Mouse (Mus musculus) forebrain, embryonic 11.5 days (tissue): ENCODE data around the gene Arpp21. TPM values are rescaled to one million over a fixed set of nuclear protein-coding genes. Genes with fewer than 3 reads are reported as not detected.

Source experiments
- ATAC-seq: fragments of 200-750 bp; cut with Nextera tagmentation; replicated peaks from 2 replicates; pipeline ENCODE4 v1.8.0; 2017; ENCODE audit warnings: moderate TSS enrichment; ENCODE audit not compliant: low FRiP score
- DNase-seq: peaks from one replicate; pipeline ENCODE4 v3.0.0-alpha.2; 2017; ENCODE audit warnings: low spot score
- H3K27ac ChIP-seq: fragments of 300-500 bp; sonication (generic); 2 replicates; pipeline ENCODE4 v1.5.1; 2014; ENCODE audit warnings: low read depth, low read length
- H3K27me3 ChIP-seq: fragments of 300-500 bp; sonication (generic); 2 replicates; pipeline ENCODE4 v1.6.1; 2014; ENCODE audit warnings: mild to moderate bottlenecking, low read length, mixed read lengths; ENCODE audit not compliant: control insufficient read depth, insufficient read depth
- H3K36me3 ChIP-seq: fragments of 300-500 bp; sonication (generic); 2 replicates; pipeline ENCODE4 v1.6.1; 2014; ENCODE audit warnings: mild to moderate bottlenecking, low read length, moderate library complexity, mixed read lengths; ENCODE audit not compliant: control insufficient read depth, insufficient read depth
- H3K4me1 ChIP-seq: fragments of 300-500 bp; sonication (generic); replicated peaks from 2 replicates; pipeline ENCODE4 v1.6.1; 2014; ENCODE audit warnings: low read length, mixed read lengths; ENCODE audit not compliant: control insufficient read depth, insufficient read depth
- H3K4me2 ChIP-seq: fragments of 300-500 bp; sonication (generic); 2 replicates; pipeline ENCODE4 v1.6.1; 2014; ENCODE audit warnings: low read depth, mild to moderate bottlenecking, low read length, moderate library complexity, mixed read lengths; ENCODE audit not compliant: severe bottlenecking
- H3K4me3 ChIP-seq: fragments of 300-500 bp; sonication (generic); 2 replicates; pipeline ENCODE4 v1.5.1; 2014; ENCODE audit warnings: low read depth, low read length
- H3K9ac ChIP-seq: fragments of 300-500 bp; sonication (generic); 2 replicates; pipeline ENCODE4 v1.6.1; 2014; ENCODE audit warnings: low read length
- H3K9me3 ChIP-seq: fragments of 300-500 bp; sonication (generic); 2 replicates; pipeline ENCODE4 v1.6.1; 2016; ENCODE audit warnings: low read length, mixed read lengths; ENCODE audit not compliant: control insufficient read depth
- WGBS: fragments of 180-500 bp; shearing (Covaris S2); extraction: QIAGEN DNeasy Blood & Tissue Kit; methylation state at CpG from one replicate; pipeline ENCODE4 v1.1.7; 2014; 5-methylcytosine and 5-hydroxymethylcytosine counted together
- polyA plus RNA-seq: library from polyadenylated mRNA; unstranded; fragments of >200 nt; fragmentation: Nextera tagmentation; extraction: Ambion mirVana; gene quantifications from 2 replicates; pipeline ENCODE4 v1.2.1, GENCODE M21; 2014

Gene Arpp21
- polyA plus RNA-seq, 1 experiment from 2014 or later: 2.1 TPM

DNA sequence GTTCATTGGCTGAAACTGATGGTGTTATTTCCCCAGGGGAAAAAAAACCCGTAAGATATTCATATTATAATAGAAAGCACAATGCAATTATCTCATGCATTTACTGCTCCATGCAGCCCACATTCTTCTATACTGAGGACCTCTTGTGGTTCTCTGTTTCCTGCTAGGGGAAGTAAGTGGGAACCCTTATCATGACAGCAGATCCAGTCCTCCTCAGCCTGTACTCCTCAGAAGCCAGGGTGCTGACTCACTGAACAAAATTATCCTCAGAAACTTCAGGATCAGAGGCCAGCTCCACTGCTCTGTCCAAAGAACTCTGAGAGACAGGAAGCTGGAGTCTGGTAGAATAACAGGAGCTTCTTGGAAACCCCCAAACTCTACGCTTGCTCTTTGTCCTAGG is 10.7 kb downstream of the Arpp21 start:
- H3K4me2 ChIP-seq: no peak overlapping the region
- no peaks in the 10 kb centered on the region for H3K4me1 ChIP-seq
- ATAC-seq (no peak), DNase-seq (no peak)
- no peak overlapping the region for H3K9ac ChIP-seq
- no peaks in the 10 kb centered on the region for H3K9me3 ChIP-seq
- H3K36me3 ChIP-seq: no peaks in the 10 kb centered on the region
- no peak overlapping the region for H3K27ac ChIP-seq
- 83% methylated on average over 2 of the region's 2 CpGs for WGBS
- H3K4me3 ChIP-seq: no peak overlapping the region
- H3K27me3 ChIP-seq: no peaks in the 10 kb centered on the region

DNA sequence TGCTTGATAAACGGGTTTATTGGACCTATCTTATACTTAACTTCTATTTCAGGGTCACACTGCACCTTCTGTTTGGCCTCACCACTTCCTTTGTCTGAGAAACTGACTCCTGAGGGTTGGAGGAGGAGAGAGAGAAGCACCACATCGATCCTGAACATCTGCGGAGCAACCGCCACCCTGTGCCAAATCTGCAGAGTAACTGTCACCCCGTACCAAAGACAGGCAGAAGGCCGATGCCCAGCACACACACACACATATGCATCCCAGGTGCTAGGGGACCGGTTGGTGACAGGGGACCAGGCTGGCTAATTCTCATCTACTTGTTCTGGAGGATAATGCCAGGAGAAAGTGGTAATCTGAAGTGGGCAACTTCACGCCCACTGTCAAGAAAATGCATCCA is 16.4 kb downstream of the Arpp21 start:
- no peaks in the 10 kb centered on the region for H3K4me1 ChIP-seq
- no peaks in the 10 kb centered on the region for H3K9me3 ChIP-seq
- no peaks in the 10 kb centered on the region for H3K27me3 ChIP-seq
- H3K27ac ChIP-seq: no peak overlapping the region
- ATAC-seq (no peak), DNase-seq (no peak)
- WGBS: 90% methylated on average over 8 of the region's 8 CpGs
- no peaks in the 10 kb centered on the region for H3K36me3 ChIP-seq
- no peak overlapping the region for H3K4me2 ChIP-seq
- H3K4me3 ChIP-seq: no peak overlapping the region
- H3K9ac ChIP-seq: no peak overlapping the region

DNA sequence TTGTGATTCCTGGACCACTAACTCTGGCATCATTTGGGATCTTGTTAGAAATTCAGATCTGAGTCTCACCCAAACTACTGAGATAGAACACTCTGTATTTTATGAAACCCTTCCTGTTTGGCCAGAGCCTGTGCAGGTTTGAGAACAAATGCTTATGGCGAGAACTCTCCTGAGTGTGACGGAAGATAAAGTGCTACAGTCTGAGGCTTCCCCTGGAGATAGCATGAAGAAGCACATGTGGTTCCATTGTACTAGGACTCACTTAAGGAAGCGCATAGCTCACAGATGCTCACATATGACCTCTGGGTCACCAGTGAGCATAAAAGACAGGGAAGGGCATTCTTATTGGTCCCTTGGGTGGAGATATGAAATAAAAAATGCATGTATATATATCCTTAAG is 17.5 kb downstream of the Arpp21 start:
- no peak overlapping the region for H3K9ac ChIP-seq
- no peak for DNase-seq
- no peaks in the 10 kb centered on the region for H3K36me3 ChIP-seq
- no peak for ATAC-seq
- H3K4me2 ChIP-seq: no peak overlapping the region
- H3K4me1 ChIP-seq: no peaks in the 10 kb centered on the region
- no peaks in the 10 kb centered on the region for H3K9me3 ChIP-seq
- 81% methylated on average over 3 of the region's 3 CpGs for WGBS
- H3K27me3 ChIP-seq: no peaks in the 10 kb centered on the region
- H3K4me3 ChIP-seq: no peak overlapping the region
- no peak overlapping the region for H3K27ac ChIP-seq

DNA sequence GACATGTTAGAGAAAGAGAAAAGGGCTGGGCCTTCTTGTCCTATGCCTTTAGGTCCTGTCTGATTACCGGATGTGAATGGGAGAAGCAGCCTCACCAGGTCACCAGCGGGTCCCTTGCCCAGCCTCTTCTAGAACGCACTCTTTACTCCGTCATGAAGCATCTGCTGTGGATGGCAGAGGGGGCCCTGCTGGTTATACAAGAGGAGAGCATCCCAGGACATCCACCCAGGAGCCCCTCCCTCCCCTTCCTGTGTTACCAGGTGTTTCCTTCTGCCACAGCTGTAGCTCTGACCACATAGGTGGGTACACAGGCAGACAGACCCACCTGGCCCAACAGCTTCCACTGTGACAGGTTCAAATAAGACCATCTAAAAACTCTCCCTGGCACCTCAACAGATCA is 18.6 kb downstream of the Arpp21 start:
- DNase-seq: no peak
- ATAC-seq: no peak
- Histone ChIP-seq H3K36me3 (no peaks in the 10 kb centered on the region), H3K9me3 (no peaks in the 10 kb centered on the region), H3K27me3 (no peaks in the 10 kb centered on the region), H3K4me1 (no peaks in the 10 kb centered on the region), H3K9ac (no peak overlapping the region), H3K4me2 (no peak overlapping the region), H3K27ac (no peak overlapping the region), H3K4me3 (no peak overlapping the region)
- WGBS: 76% methylated on average over 4 of the region's 4 CpGs

DNA sequence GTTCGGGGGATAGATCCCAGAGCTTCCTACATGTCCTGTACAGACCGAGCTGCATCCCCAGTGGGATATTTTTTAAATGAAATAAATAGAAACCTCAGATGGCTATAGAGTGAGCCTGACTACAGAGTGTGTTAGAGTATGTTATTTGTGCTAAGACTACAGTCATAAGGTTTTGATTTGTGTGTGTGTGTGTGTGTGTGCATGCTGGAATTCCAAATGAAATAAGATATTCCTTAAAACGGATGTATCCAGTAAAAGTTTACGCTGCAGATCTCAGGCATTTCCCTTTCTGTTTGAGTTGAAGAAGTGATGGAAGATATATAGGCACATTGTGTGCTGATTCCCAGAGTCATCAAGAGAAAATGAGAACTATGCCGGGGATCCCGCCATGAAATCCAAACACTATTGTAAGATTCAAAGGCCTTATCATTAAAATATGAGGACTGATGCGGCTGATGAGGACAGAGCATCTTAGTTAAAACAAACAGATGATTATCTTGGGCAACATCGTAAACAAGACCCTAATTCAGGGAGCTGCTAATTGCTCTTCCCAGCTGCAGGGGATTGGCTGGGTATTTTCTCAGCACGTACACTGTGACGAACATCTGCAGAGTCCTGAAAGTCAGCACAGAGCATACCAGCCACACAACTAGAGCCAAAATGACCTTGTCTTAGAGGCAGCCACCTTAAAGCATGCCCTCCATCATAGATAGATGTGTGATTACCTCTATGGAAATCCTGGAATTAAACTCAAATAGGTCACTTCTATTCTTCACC is 20.5 kb downstream of the Arpp21 start:
- 78% methylated on average over 10 of the region's 10 CpGs for WGBS
- H3K27ac ChIP-seq: no peak overlapping the region
- no peak for ATAC-seq
- DNase-seq: no peak
- H3K27me3 ChIP-seq: no peaks in the 10 kb centered on the region
- H3K36me3 ChIP-seq: no peaks in the 10 kb centered on the region
- no peak overlapping the region for H3K4me3 ChIP-seq
- no peak overlapping the region for H3K9ac ChIP-seq
- no peaks in the 10 kb centered on the region for H3K4me1 ChIP-seq
- no peaks in the 10 kb centered on the region for H3K9me3 ChIP-seq
- H3K4me2 ChIP-seq: no peak overlapping the region

DNA sequence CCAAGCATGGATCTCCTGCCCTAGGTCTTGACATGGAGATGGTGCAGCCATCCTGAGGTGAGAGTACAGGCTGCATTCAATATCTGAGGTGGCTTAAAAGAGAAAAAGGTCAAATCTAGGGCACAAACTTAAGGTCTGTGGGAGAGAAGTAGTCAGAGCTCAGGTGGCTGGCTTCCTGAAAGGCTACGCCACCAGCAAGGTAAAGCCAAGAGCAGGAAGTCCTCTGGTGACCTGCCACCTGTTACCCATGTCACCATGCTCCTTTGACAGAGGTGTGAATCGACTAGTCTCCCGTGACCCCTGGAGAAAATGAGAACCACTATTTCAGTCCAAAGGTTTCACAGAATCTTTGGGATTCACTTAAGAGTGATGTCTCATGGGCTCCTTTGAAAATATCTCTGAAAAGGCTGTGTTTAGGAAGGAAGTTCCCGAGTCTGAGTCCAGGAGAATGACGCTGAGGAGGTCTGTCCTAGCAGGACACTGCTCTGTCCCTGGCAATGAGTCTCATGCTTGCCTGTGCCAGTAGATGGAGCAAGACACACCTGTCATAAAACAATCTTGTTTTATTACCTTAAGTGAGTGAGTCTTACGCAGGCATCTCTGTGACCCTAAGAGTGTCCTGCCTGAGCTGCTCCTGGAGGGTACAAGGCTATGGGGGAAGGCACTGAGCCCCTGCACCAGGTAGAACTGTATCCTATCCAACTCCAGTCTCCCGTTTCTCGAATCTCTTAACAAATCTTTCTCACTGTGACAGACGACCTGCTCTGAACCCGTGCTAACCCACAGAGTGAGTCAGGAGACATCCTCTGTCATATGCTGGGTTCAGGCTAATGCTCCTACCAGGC is 22.1 kb downstream of the Arpp21 start:
- H3K27me3 ChIP-seq: no peaks in the 10 kb centered on the region
- H3K4me1 ChIP-seq: no peaks in the 10 kb centered on the region
- 72% methylated on average over 10 of the region's 10 CpGs for WGBS
- no peaks in the 10 kb centered on the region for H3K9me3 ChIP-seq
- no peak overlapping the region for H3K4me2 ChIP-seq
- H3K4me3 ChIP-seq: no peak overlapping the region
- H3K27ac ChIP-seq: no peak overlapping the region
- H3K9ac ChIP-seq: no peak overlapping the region
- H3K36me3 ChIP-seq: no peaks in the 10 kb centered on the region
- ATAC-seq (no peak), DNase-seq (no peak)

DNA sequence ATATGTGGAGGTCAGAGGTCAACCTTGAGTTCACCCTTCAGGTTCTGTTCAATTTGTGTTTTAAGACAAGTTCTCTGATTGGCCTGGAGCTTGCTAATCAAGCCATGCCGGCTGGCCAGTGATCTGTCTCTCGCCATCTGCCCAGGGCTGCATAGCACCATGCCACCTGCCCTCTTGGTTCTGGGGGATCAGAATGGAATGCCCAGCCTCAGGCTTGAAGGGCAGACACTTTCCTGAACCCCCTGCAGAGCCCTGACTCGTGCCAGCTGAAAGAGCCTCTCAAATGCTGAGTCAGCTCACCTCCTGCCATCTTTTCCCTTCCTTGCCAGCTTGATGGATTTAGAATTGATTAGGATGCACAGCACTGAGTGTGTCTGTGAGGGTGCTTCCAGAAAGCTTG is 25.9 kb downstream of the Arpp21 start:
- Histone ChIP-seq H3K9ac (no peak overlapping the region), H3K4me2 (no peak overlapping the region), H3K27ac (no peak overlapping the region), H3K27me3 (no peaks in the 10 kb centered on the region), H3K9me3 (no peaks in the 10 kb centered on the region), H3K4me1 (0 out of 2 replicates have a peak, but pooled peaks cover 2% of the 10 kb centered on the region), H3K4me3 (no peak overlapping the region), H3K36me3 (no peaks in the 10 kb centered on the region)
- WGBS: 60% methylated on average over 3 of the region's 3 CpGs
- DNase-seq (no peak), ATAC-seq (no peak)

DNA sequence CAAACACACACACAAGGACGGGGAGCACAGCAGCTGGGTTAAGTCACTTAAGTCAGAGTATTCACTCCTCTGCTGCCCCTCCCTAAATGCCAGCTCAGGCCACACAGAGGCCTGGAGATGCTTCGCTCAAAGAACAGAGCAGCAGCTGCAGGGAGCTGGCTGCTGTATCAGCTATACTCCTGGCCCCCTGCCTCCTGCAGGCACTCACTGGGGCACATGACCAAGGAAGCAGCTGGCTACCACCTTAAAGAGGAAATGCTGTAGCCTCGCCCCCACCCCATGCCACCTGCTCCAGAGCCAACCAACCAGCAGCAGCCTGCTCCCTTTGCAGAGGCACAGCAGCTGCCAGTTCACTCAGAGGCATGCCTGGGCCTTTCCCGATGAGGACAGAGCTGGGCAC is 28.0 kb downstream of the Arpp21 start:
- H3K36me3 ChIP-seq: no peaks in the 10 kb centered on the region
- H3K4me1 ChIP-seq: 0 out of 2 replicates have a peak, but pooled peaks cover 2% of the 10 kb centered on the region
- no peak overlapping the region for H3K9ac ChIP-seq
- H3K27me3 ChIP-seq: no peaks in the 10 kb centered on the region
- no peaks in the 10 kb centered on the region for H3K9me3 ChIP-seq
- H3K27ac ChIP-seq: no peak overlapping the region
- 21% methylated on average over 4 of the region's 4 CpGs for WGBS
- DNase-seq (peak; percentile 65), ATAC-seq (peak; percentile 90)
- H3K4me3 ChIP-seq: no peak overlapping the region
- H3K4me2 ChIP-seq: no peak overlapping the region
